Mouse (Mus musculus) left cerebral cortex, postnatal 4 days (tissue): ENCODE results near the gene Hist1h3f. TPM values are rescaled to one million over a fixed set of nuclear protein-coding genes. Genes with fewer than 3 reads are reported as not detected.
"Not testable (repeated sequence)": the region's sequence is repeated elsewhere in the genome, so short reads cannot be mapped to it uniquely, and the experiment has no call there.

Source experiments
- DNase-seq: peaks from one replicate; pipeline ENCODE4 v3.0.0-alpha.2; 2022
- intact Hi-C: fragments of 180-260 bp; cut with DNase I; formaldehyde crosslinking; loops from one replicate; pipeline ENCODE4 v1.15.1; 2025
- total RNA-seq, 2 experiments: library from RNA; stranded (reverse); gene quantifications; 2 replicates each; pipeline ENCODE4 v1.2.3; 2021

Hist1h3f gene
- total RNA-seq, 2 experiments from 2014 or later = 42.2 to 44.0 TPM

DNA sequence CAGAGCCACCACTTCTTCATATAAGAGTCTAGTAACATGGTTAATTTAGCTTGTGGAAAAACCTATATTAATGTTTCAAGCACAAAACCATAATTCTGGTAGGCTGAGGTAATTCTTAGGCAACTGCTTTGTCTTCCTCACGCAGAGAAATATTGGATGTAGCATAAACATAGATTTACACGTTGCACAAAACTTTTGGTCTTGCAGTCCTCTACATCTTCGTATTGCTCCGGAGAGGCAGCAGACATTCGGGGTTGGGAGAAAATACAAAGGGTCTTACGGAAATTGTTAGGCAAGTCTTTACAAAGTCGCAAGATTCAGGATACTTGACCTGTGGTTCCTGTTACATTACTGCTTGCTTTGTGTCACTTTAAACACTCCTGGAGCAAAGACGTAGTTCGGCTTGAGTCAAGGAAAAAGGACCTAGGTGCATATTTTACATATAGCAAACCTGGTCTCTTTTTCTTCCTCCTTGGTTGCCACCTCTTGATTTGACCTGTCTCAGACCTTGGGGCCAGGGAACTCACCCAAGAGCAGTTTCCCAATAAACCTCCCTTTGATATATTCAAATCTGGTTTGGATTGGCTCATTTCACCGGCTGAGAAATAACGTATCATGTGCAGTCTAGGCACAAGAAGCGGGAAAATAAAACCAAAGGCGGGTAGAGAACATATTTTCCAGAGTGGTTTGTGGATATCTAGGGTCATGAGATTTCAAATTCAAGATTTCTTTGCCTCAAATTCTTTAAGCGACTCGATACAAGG lies 9.3 kb upstream of the Hist1h3f start:
- intact Hi-C loops = no loop called here
- DNase-seq = no peak

GRCm38 (mm10) chr13:23535137-23536075 lies 8.4 kb upstream of the Hist1h3f start, which contains the start of gene Hist1h3g:
TSS of gene Hist1h3g (plus strand) at chr13:23535422.
- intact Hi-C loops = not testable (repeated sequence)
- DNase-seq = peak; percentile 90

GRCm38 (mm10) chr13:23536076-23536822 lies 7.6 kb upstream of the Hist1h3f start:
- intact Hi-C loops = no loop called here
- no peak for DNase-seq

DNA sequence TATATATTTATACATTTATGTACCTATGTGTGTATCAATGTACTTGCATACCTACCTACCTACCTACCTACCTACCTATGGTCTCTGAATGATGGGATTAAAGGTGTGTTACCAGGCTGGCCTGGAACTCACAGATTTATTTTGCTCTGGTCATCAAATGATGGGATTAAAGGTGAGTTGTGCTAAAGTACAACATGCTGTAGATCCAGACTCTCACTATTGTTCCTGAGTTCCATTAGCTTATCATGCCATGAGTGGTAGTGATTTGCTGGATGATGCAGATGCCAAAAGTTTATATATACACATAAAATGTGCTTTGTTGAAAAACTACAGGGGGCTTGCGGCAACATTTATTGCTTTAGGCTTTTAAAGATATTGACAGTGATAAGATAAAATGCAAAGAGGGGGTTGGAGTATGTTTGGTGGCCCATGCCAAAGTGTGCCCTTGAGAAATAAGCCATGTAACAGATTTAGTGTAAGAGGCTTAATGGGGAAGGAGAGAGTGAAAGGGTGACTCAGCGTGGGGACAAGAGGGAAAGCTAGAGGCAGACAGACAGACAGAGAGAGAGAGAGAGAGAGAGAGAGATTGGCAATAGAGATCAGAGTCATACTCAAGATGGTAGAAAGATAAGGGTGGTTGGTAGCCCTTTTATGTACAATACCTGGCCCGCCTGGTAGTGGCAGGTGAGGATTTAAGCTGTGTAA lies 6.7 kb upstream of the Hist1h3f start:
- no peak for DNase-seq
- intact Hi-C loops = no loop called here

DNA sequence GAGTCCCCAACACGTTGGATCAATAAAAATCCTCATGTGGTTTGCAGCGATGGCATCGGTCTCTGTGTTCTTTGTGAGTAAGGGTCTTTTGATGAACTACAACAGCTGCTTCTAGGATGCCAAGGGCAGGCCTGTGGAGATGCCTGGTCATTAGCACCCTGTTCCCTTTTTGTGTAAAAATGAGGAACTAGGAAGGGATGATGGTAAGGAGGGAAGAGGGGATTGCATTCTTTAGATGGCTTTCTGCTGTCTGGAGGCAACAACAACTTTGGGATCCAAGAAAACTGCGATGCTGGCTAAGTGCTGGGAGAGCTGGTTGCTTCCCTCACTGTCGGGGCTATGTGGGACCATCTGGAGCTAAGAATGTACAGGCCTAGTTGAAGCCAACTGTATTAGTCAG lies 5.6 kb upstream of the Hist1h3f start:
- no peak for DNase-seq
- intact Hi-C loops = no loop called here

DNA sequence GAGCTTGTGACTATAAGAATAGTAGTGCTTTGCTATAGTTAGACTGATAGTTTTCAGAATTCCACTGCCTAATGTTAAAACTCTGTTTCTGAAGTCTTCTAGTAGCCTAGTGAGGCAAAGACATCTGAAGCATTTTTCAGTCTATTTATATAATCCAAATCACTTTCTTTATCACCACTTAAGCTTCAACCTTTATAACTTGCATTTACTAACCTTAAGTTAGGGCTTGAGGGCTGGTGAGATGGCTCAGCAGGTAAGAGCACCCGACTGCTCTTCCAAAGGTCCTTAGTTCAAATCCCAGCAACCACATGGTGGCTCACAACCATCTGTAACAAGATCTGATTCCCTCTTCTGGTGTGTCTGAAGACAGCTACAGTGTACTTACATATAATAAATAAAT lies 4.0 kb upstream of the Hist1h3f start:
- not testable (repeated sequence) for DNase-seq

GRCm38 (mm10) chr13:23541497-23541896 lies 2.4 kb upstream of the Hist1h3f start:
- no peak for DNase-seq
- intact Hi-C loops = no loop called here

More for the DNA sequence above, 4.0 kb upstream of the Hist1h3f start:
- intact Hi-C loops = not testable (repeated sequence)

- DNase-seq, intact Hi-C loops: not testable (repeated sequence)
Observed at GRCm38 (mm10) chr13:23542225-23542980, 1.4 kb upstream of the Hist1h3f start.

DNA sequence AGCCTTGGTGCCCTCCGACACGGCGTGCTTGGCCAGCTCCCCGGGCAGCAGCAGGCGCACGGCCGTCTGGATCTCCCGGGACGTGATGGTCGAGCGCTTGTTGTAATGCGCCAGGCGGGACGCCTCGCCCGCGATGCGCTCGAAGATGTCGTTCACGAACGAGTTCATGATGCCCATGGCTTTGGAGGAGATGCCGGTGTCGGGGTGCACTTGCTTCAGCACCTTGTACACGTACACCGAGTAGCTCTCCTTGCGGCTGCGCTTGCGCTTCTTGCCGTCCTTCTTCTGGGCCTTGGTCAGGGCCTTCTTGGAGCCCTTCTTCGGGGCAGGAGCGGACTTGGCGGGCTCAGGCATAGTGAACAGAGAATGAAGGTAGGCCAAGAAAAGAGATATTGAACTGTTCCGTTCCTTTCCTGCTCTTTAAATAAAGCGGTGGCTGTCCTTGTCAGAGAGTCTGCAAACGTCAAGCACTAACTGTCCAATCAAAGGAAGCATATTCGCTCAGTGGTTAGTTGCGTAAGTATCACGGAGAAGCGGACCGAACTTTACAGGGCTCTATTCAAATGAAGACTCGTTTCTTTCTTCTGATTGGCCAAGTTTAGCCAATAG lies 749 bp upstream of the Hist1h3f start, which contains the start of gene Hist1h2bh:
Gene Hist1h2bh (minus strand): TSS at position 394 of the 609 bp plus-strand sequence.
- intact Hi-C loops = not testable (repeated sequence)
- peak; percentile 43 for DNase-seq

DNA sequence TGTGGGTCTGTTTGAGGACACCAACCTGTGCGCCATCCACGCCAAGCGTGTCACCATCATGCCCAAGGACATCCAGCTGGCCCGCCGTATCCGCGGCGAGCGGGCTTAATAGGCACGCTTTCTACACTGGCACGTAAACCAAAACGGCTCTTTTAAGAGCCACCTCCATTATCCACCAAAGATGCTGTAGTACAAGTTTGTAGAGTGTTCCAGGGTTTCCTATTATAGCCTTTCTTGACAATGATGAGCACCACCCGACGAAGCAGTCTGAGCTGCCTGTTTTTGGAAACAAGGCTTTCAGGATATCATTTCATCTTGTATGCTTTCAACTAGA lies 902 bp downstream of the Hist1h3f start:
- DNase-seq, intact Hi-C loops: not testable (repeated sequence)

- DNase-seq = no peak
Observed at GRCm38 (mm10) chr13:23546694-23547093, 2.8 kb downstream of the Hist1h3f start.

DNA sequence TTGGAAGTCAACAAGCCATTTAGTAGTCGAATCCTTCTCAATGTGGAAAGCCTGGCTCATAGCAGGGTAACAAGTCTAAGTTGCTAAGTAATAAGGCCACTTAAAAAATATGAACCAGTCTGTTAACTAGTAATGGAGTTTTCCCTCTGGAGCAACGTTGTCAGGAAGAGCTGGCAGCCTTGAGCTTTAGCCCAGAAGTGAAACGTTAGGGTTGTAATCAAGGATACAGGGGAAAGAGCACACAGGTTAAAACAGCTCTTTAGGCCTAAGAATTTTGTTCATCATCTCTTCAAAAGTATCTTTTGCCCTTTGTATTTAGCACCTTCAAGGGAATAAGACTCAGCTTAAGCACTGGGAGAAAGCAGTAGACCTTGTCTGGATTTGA lies 6.9 kb downstream of the Hist1h3f start:
- DNase-seq = no peak
- intact Hi-C loops = no loop called here

More at GRCm38 (mm10) chr13:23546694-23547093, 2.8 kb downstream of the Hist1h3f start:
- intact Hi-C loops = no loop called here

DNA sequence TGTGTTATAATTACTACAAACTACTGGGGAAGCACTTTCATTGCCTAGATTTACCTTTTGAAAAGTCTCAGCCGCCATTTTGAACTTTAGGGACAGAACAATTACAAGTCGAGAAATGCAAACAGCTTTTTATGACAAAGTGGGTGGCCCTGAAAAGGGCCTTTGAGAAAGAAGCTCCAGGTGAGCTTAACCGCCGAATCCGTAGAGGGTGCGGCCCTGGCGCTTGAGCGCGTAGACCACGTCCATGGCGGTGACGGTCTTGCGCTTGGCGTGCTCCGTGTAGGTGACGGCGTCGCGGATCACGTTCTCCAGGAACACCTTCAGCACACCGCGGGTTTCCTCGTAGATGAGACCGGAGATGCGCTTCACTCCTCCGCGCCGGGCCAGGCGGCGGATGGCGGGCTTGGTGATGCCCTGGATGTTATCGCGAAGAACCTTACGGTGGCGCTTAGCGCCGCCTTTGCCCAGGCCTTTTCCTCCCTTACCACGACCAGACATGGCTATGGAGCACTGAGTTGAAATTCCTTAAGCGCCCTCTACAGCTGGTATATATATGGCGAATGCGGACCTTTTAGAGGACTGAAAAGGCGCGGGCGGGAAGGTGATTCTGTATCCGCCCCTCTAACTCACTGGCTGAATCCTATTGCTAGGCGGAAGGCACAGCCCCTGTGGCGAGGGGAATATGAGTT lies 7.4 kb downstream of the Hist1h3f start, which contains the start of gene Hist1h4f:
Gene Hist1h4f (minus strand): TSS at position 503 of the 689 bp plus-strand sequence.
- peak; percentile 90 for DNase-seq
- intact Hi-C loops = not testable (repeated sequence)

GRCm38 (mm10) chr13:23551931-23552914 lies 8.4 kb downstream of the Hist1h3f start:
- intact Hi-C loops = no loop called here
- DNase-seq = no peak

DNA sequence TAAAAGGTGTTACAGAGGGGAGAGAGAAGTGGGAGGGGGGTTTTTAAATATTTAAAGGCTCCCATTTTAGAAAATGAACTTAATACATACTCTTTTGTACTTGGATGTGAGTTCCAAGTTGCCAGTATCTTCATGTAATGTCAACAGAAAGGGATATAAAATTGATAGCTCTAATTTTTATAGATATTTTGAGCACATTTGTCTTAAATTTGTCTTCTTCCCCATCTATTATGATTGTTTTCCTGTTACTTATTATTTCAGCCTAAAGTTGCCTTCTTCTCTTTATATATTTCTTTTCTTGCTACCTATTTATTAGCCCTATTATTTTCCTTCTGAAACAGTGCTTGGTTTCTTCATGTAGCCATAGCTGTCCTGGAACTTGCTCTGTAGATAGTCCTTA lies 9.1 kb downstream of the Hist1h3f start, which contains the start of gene Hist1h1d:
Gene Hist1h1d (plus strand): TSS at position 301 of the 400 bp plus-strand sequence.
- intact Hi-C loops = no loop called here
- no peak for DNase-seq

DNA sequence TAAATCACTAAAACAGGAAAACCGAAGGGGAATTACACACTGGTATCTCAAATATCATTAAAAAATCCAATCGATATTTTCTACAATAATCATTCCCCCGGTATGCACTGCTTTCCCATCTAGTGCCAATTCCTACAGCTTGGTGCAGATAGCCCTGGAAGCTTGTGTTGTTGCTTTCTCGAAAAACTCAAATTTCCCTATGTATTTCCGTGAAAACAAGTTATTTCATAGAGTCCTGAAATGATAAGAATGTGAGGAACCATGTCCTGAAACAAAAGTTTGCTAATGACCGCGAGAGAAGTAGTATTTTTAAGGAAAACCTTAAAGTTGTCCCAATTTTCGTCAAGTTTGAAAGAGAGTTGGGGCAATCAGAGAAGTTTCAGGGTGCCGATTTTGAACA lies 10.5 kb downstream of the Hist1h3f start:
- intact Hi-C loops = no loop called here
- DNase-seq = no peak
